Mouse (Mus musculus) intestine, postnatal 0 days (tissue): ENCODE data around the gene Pde3a. TPM values are rescaled to one million over a fixed set of nuclear protein-coding genes. Genes with fewer than 3 reads are reported as not detected.

Source experiments
- ATAC-seq: fragments of 200-750 bp; cut with Nextera tagmentation; 2 replicates; pipeline ENCODE4 v1.8.0; 2017; ENCODE audit warnings: mild to moderate bottlenecking, moderate TSS enrichment, moderate library complexity
- H3K27ac ChIP-seq: fragments of 300-500 bp; sonication (generic); 2 replicates; pipeline ENCODE4 v1.5.1; 2014; ENCODE audit warnings: mild to moderate bottlenecking, low read depth, low read length, moderate library complexity
- H3K27me3 ChIP-seq: fragments of 300-500 bp; sonication (generic); replicated peaks from 2 replicates; pipeline ENCODE4 v1.6.1; 2014; ENCODE audit warnings: low read length, mixed read lengths; ENCODE audit not compliant: control insufficient read depth, insufficient read depth
- H3K36me3 ChIP-seq: fragments of 300-500 bp; sonication (generic); 2 replicates; pipeline ENCODE4 v1.6.1; 2014; ENCODE audit warnings: mild to moderate bottlenecking, moderate library complexity; ENCODE audit not compliant: control insufficient read depth, insufficient read depth
- H3K4me1 ChIP-seq: fragments of 300-500 bp; sonication (generic); replicated peaks from 2 replicates; pipeline ENCODE4 v1.6.1; 2014; ENCODE audit warnings: antibody characterized with exemption, low read length, mixed read lengths; ENCODE audit not compliant: control insufficient read depth, insufficient read depth
- H3K4me2 ChIP-seq: fragments of 300-500 bp; sonication (generic); replicated peaks from 2 replicates; pipeline ENCODE4 v1.6.1; 2014; ENCODE audit warnings: low read depth, mild to moderate bottlenecking, moderate library complexity
- H3K4me3 ChIP-seq: fragments of 300-500 bp; sonication (generic); 2 replicates; pipeline ENCODE4 v1.5.1; 2014; ENCODE audit warnings: low read depth, low read length
- H3K9ac ChIP-seq: fragments of 300-500 bp; sonication (generic); 2 replicates; pipeline ENCODE4 v1.6.1; 2014; ENCODE audit warnings: mild to moderate bottlenecking, low read depth, low read length
- H3K9me3 ChIP-seq: fragments of 300-500 bp; sonication (generic); 2 replicates; pipeline ENCODE4 v1.6.1; 2016; ENCODE audit warnings: mixed run types; ENCODE audit not compliant: control insufficient read depth
- CTCF ChIP-seq: sonication (generic); IDR thresholded peaks from 2 replicates; pipeline ENCODE4 v1.5.1; 2016; ENCODE audit warnings: low read depth, mild to moderate bottlenecking, control low read depth, antibody characterized with exemption, moderate library complexity
- WGBS: fragments of 180-500 bp; shearing (Covaris S2); extraction: QIAGEN DNeasy Blood & Tissue Kit; methylation state at CpG from one replicate; pipeline ENCODE4 v1.1.7; 2014; 5-methylcytosine and 5-hydroxymethylcytosine counted together
- polyA plus RNA-seq: library from polyadenylated mRNA; unstranded; fragments of >200 nt; fragmentation: Nextera tagmentation; extraction: Ambion mirVana; gene quantifications from 2 replicates; pipeline ENCODE4 v1.2.1, GENCODE M21; 2015

Gene Pde3a
- polyA plus RNA-seq, 1 experiment from 2014 or later = 17.6 TPM

DNA sequence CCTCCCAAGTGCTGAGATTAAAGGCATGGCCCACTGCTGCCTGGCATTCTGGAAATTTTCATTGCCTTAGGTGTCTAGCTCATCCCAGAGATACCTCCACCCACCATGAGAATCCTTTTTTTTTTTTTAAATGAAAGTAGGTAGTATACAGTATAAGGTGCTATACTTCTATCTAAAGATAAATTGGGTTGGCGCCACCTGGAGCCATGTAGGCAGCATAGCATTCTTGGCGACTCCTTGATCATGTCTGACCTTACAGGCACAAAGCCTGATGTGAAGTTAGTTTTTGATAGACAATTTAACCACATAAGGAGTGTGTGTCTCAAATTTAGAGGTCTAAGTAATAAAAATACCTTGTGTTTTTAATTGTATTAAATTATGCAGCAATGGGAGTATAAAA, 123.6 kb downstream of the Pde3a start:
- Histone ChIP-seq H3K4me1 (no peaks in the 10 kb centered on the region), H3K27me3 (no peaks in the 10 kb centered on the region), H3K36me3 (no peaks in the 10 kb centered on the region), H3K9me3 (no peaks in the 10 kb centered on the region), H3K9ac (no peak overlapping the region), H3K27ac (no peak overlapping the region), H3K4me3 (no peak overlapping the region), H3K4me2 (no peak overlapping the region)
- TF ChIP-seq CTCF = peak; percentile 62
- no peak for ATAC-seq
- WGBS = 66% methylated on average over 2 of the region's 2 CpGs

DNA sequence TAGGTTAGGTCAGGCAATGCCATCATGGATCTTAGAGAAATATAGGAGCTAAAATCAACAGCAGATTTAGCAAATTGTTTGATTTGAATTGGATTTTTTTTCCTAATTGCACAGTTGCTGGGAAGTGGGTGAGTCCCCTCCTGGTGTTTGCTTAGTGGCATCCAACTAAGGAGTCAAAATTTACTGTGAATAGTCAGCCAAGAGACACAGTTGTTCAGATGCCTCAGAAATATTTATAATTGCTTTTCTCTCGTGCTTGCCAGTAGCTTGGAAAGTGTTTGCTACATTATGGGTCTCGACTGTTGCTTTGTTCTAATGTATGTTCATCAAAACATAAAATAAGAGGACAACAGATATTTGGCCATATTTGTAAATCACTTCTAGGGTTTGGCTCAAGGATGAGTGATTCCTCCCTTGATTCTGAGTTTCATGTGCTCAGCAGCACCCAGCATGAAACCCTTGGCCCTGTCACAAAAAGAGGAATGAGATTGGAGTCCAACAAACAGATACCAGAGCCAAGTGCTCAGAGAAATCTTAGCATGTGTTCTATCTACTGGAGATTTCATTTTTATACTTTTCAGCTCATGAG, 125.5 kb downstream of the Pde3a start:
- no peak for TF ChIP-seq CTCF

DNA sequence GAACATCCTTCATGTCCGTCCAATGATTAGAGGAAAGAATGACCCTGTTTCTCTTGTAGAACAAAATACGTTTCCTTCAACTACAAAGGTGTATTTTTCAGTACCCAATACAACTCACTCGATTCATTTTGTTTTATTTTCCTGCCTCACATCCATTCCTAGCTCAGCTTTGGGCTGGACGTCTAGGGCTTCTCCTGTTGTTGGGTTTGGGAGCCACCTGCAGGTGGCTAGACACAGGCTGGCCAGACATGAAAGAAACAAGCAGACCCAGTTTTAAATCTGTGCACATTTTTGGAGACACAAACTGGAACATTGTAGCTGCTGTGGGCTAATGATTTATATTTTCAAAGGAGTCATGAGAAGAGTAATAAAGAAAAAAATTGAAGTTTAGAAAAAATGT, 126.1 kb downstream of the Pde3a start:
- ATAC-seq = no peak
- Histone ChIP-seq H3K9me3 (no peaks in the 10 kb centered on the region), H3K4me2 (no peak overlapping the region), H3K4me3 (no peak overlapping the region), H3K27me3 (no peaks in the 10 kb centered on the region), H3K4me1 (no peaks in the 10 kb centered on the region), H3K9ac (no peak overlapping the region), H3K36me3 (no peaks in the 10 kb centered on the region), H3K27ac (no peak overlapping the region)
- 64% methylated on average over 4 of the region's 4 CpGs for WGBS
- peak; percentile 50 for TF ChIP-seq CTCF

More for the DNA sequence above, 125.5 kb downstream of the Pde3a start:
- Histone ChIP-seq H3K4me2 (no peak overlapping the region), H3K4me3 (no peak overlapping the region), H3K9me3 (no peaks in the 10 kb centered on the region), H3K9ac (no peak overlapping the region), H3K27me3 (no peaks in the 10 kb centered on the region), H3K27ac (no peak overlapping the region; the same call in 1 of the 2 replicates), H3K4me1 (no peaks in the 10 kb centered on the region), H3K36me3 (no peaks in the 10 kb centered on the region)
- no peak for ATAC-seq
- 62% methylated on average over 2 of the region's 2 CpGs for WGBS

DNA sequence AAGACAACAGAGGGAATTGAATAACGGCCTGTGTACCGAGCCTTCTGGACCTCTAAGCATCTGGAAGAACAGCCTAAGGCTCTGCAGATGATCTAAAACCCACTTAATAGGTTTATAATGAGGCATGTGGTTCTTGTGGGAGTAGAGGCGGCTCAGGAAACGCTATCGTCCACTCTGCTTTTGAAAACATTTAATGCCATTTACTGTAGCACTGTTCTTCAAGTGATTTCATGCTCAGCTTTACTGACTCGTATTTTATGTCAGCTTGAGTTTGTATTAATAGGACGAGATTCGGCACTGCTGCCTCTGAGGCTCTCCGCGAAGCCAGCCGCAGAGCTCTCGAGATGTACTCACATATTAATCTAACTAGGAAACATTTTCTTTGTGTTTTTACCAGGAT, 131.9 kb downstream of the Pde3a start:
- H3K36me3 ChIP-seq = no peaks in the 10 kb centered on the region
- TF ChIP-seq CTCF = no peak
- ATAC-seq = no peak
- H3K4me3 ChIP-seq = no peak overlapping the region
- peak overlapping the region; percentile 33; the same call in 1 of the 2 replicates for H3K4me2 ChIP-seq
- H3K27ac ChIP-seq = no peak overlapping the region
- H3K4me1 ChIP-seq = peaks cover 5% of the 10 kb centered on the region; the same call in 1 of the 2 replicates
- 20% methylated on average over 12 of the region's 12 CpGs for WGBS
- H3K27me3 ChIP-seq = no peaks in the 10 kb centered on the region
- no peak overlapping the region for H3K9ac ChIP-seq
- no peaks in the 10 kb centered on the region for H3K9me3 ChIP-seq

DNA sequence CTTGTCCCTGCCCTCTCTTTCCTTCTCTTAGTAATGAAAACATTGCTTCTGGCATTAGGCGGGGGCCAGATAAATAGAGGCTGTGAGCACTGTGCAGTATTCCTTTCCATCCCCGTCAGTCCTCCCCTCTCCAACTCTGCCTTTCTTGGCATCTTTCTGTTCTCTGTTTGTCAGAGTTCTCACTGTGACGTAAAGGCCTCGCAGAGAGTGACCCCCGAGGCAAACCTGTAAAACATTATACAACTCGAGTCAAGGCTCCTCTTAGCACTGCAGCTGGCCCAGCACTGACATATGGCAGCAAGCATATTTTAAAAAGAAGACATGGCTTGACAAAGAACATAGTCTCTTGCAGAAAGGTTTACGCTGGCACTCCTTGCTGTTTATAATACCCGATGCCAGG, 132.4 kb downstream of the Pde3a start:
- Histone ChIP-seq H3K9me3 (no peaks in the 10 kb centered on the region), H3K27me3 (no peaks in the 10 kb centered on the region), H3K4me2 (peak overlapping the region; percentile 33), H3K36me3 (no peaks in the 10 kb centered on the region), H3K27ac (no peak overlapping the region), H3K4me1 (peaks cover 5% of the 10 kb centered on the region; the same call in 1 of the 2 replicates), H3K9ac (no peak overlapping the region), H3K4me3 (no peak overlapping the region)
- no peak for ATAC-seq
- 19% methylated on average over 8 of the region's 8 CpGs for WGBS
- TF ChIP-seq CTCF = no peak

DNA sequence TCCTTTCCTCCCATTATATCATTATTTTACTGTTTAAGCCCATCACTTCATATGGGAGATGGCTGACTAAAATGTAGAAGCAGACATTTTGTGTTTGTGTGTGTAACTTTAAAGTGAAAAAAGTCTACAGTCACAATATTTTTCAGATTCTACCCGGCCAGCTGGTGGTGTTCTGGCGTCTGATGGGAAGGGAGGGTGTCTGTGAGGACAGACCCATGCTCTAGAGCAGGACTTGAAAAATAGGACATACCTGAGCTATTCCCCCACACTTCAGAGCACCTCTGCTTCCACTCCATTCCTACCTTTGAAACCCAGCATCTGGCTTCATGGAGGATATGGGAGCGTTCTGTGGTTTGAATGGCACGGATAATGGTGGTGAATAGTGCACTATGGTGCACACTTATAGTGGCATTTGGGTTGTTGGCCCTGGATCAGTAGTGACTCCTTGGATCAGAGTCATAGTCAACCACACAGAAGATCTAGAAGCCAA, 132.9 kb downstream of the Pde3a start:
- no peak for TF ChIP-seq CTCF
- Histone ChIP-seq H3K4me2 (peak overlapping the region; percentile 33; the same call in 1 of the 2 replicates), H3K9me3 (no peaks in the 10 kb centered on the region), H3K4me3 (no peak overlapping the region), H3K27ac (no peak overlapping the region), H3K4me1 (peaks cover 5% of the 10 kb centered on the region; the same call in 1 of the 2 replicates), H3K36me3 (no peaks in the 10 kb centered on the region), H3K27me3 (no peaks in the 10 kb centered on the region), H3K9ac (no peak overlapping the region)
- WGBS = 81% methylated on average over 4 of the region's 4 CpGs
- no peak for ATAC-seq
